Mouse (Mus musculus) myocyte (in vitro differentiated cells): ENCODE measurements around the gene Endou. TPM values are rescaled to one million over a fixed set of nuclear protein-coding genes. Genes with fewer than 3 reads are reported as not detected.
"Not testable (repeated sequence)": the region's sequence is repeated elsewhere in the genome, so short reads cannot be mapped to it uniquely, and the experiment has no call there.

Experiments
- H3K27me3 ChIP-seq: one replicate; pipeline ENCODE4 v1.6.1; 2011; ENCODE audit not compliant: control insufficient read depth, insufficient read depth, insufficient read length
- H3K36me3 ChIP-seq: one replicate; pipeline ENCODE4 v1.6.1; 2011; ENCODE audit not compliant: control insufficient read depth, insufficient read depth
- H3K4me2 ChIP-seq: one replicate; pipeline ENCODE4 v1.6.1; 2011; ENCODE audit warnings: low read depth, control low read depth
- H3K4me3 ChIP-seq: one replicate; pipeline ENCODE4 v1.5.1; 2011; ENCODE audit warnings: mild to moderate bottlenecking, control low read depth, moderate library complexity
- H3K79me2 ChIP-seq: one replicate; pipeline ENCODE4 v1.6.1; 2011; ENCODE audit not compliant: control insufficient read depth, insufficient read depth
- H3ac ChIP-seq: one replicate; pipeline ENCODE4 v1.6.1; 2011; ENCODE audit not compliant: control insufficient read depth, insufficient read length
- CEBPB ChIP-seq: IDR thresholded peaks from 2 replicates; pipeline ENCODE4 v1.6.1; 2011; ENCODE audit warnings: mild to moderate bottlenecking, moderate library complexity; ENCODE audit not compliant: poor library complexity, insufficient read depth, severe bottlenecking
- E2F4 ChIP-seq: IDR thresholded peaks from one replicate; pipeline ENCODE4 v1.6.1; 2011; ENCODE audit warnings: mild to moderate bottlenecking, control low read depth, moderate library complexity; ENCODE audit not compliant: insufficient read depth
- MAX ChIP-seq: IDR thresholded peaks from one replicate; pipeline ENCODE4 v1.6.1; 2011; ENCODE audit warnings: low read depth, mild to moderate bottlenecking, control low read depth
- MYOD1 ChIP-seq, 3 experiments: IDR thresholded peaks; one replicate each; pipeline ENCODE4 v1.6.1; 2011; ENCODE audit warnings: control low read depth in 2 of 3, low read depth in 2 of 3, mild to moderate bottlenecking in 2 of 3, moderate library complexity in 1 of 3; ENCODE audit not compliant: insufficient read length in 2 of 3, control insufficient read depth in 1 of 3
- MYOG ChIP-seq, 3 experiments: IDR thresholded peaks; one replicate each; pipeline ENCODE4 v1.6.1; 2011; ENCODE audit warnings: control low read depth in 2 of 3, low read depth in 2 of 3, mild to moderate bottlenecking in 2 of 3; ENCODE audit not compliant: insufficient read length in 2 of 3, control insufficient read depth in 1 of 3, insufficient read depth in 1 of 3
- POLR2A ChIP-seq: IDR thresholded peaks from one replicate; pipeline ENCODE4 v1.6.1; 2011; ENCODE audit warnings: low read depth, mild to moderate bottlenecking, control low read depth, moderate library complexity; ENCODE audit not compliant: insufficient read length
- POLR2AphosphoS2 ChIP-seq: IDR thresholded peaks from one replicate; pipeline ENCODE4 v1.6.1; 2011; ENCODE audit warnings: low read depth, control low read depth; ENCODE audit not compliant: insufficient read length
- REST ChIP-seq: IDR thresholded peaks from one replicate; pipeline ENCODE4 v1.6.1; 2011; ENCODE audit warnings: mild to moderate bottlenecking, control low read depth, moderate library complexity; ENCODE audit not compliant: insufficient read depth, insufficient read length
- SRF ChIP-seq: IDR thresholded peaks from one replicate; pipeline ENCODE4 v1.6.1; 2011; ENCODE audit warnings: low read depth; ENCODE audit not compliant: control insufficient read depth, insufficient read length
- TCF12 ChIP-seq: IDR thresholded peaks from one replicate; pipeline ENCODE4 v1.6.1; 2011; ENCODE audit warnings: mild to moderate bottlenecking, control low read depth; ENCODE audit not compliant: poor library complexity, insufficient read depth, severe bottlenecking
- TCF3 ChIP-seq: IDR thresholded peaks from one replicate; pipeline ENCODE4 v1.6.1; 2011; ENCODE audit warnings: low read depth, control low read depth; ENCODE audit not compliant: insufficient read length
- USF1 ChIP-seq: IDR thresholded peaks from one replicate; pipeline ENCODE4 v1.6.1; 2011; ENCODE audit warnings: low read depth, mild to moderate bottlenecking, control low read depth, moderate library complexity
- polyA plus RNA-seq: library from polyadenylated mRNA; unstranded; fragments of >200 nt; fragmentation: generic; extraction: Trizol; gene quantifications from one replicate; pipeline ENCODE4 v1.2.1, GENCODE M21; 2012; ENCODE audit warnings: missing spikeins

Gene Endou
- polyA plus RNA-seq, 1 experiment = 0.01 TPM

DNA sequence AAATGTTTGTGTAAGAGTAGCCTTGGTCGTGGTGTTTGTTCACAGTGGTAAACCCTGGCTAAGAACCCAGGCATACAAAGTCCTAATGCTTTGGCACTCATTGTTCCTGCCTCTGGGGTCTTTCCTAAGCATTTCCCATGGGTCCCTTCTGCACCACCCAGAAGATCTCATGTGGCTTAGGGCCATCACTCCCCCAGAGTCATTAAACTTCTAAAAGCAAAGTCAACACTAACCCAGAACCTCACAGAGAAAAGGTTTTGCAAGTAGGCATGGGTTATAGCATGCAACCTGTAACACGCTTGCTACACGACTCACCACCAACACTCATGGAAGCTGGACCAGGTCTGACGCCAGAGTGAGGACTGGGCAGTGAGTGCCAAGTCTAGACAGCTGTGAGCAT, 56.7 kb downstream of the Endou start:
- H3K79me2 ChIP-seq = no peaks in the 10 kb centered on the region
- H3K4me2 ChIP-seq = no peak overlapping the region
- no peak overlapping the region for H3ac ChIP-seq
- H3K27me3 ChIP-seq = no peaks in the 10 kb centered on the region
- no peak for TF ChIP-seq TCF12
- no peak for TF ChIP-seq MYOD1 (IDR thresholded peaks at IDR 0.05; ENCODE audit: control insufficient read depth in 1 of 3, insufficient read length in 2 of 3, low read depth in 2 of 3)
- TF ChIP-seq SRF = no peak
- TF ChIP-seq REST = no peak
- no peak for TF ChIP-seq POLR2AphosphoS2
- no peak for TF ChIP-seq MYOG (IDR thresholded peaks at IDR 0.05; ENCODE audit: control insufficient read depth in 1 of 3, insufficient read depth in 1 of 3, insufficient read length in 2 of 3, low read depth in 2 of 3)
- no peak for TF ChIP-seq CEBPB
- no peak for TF ChIP-seq MAX
- no peak for TF ChIP-seq TCF3
- peaks cover 29% of the 10 kb centered on the region for H3K36me3 ChIP-seq
- H3K4me3 ChIP-seq = no peak overlapping the region

- Histone ChIP-seq H3K4me2 (no peak overlapping the region), H3K4me3 (no peak overlapping the region)
Observed at GRCm38 (mm10) chr15:97673256-97674000, 57.7 kb downstream of the Endou start.

DNA sequence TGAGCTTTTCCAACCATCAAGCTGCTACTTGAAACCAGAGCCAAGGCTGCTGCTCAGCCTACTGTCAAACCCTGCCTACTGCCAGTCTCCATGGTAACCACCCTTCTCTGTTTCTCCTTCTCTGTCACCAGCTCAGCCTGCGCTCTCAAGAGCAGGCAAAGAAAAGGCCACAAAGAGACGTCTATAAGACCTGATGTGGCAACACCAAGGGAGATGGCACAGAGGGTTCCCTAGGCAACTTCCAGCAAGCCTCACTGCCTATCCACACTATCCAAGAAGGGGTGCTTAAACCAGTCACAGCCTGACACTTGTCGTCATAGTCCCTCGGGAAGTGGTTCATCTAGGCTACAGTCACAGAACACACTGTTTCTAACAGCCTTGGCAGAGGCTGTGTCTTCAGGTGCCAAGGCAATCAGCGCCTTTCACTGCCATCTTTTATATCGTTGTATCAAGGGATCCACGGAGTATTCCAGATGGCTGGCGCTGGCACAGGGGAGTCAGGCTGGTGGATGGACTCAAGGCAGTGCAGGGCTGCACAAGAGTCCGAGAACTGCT, 58.9 kb downstream of the Endou start:
- H3ac ChIP-seq = no peak overlapping the region
- no peaks in the 10 kb centered on the region for H3K79me2 ChIP-seq
- H3K36me3 ChIP-seq = peaks cover 24% of the 10 kb centered on the region
- no peak overlapping the region for H3K4me2 ChIP-seq
- H3K27me3 ChIP-seq = no peaks in the 10 kb centered on the region
- no peak overlapping the region for H3K4me3 ChIP-seq
- no peak for TF ChIP-seq TCF3
- TF ChIP-seq REST = no peak

More at GRCm38 (mm10) chr15:97673256-97674000, 57.7 kb downstream of the Endou start:
- peaks cover 29% of the 10 kb centered on the region for H3K36me3 ChIP-seq
- no peaks in the 10 kb centered on the region for H3K27me3 ChIP-seq
- H3K79me2 ChIP-seq = no peaks in the 10 kb centered on the region
- no peak overlapping the region for H3ac ChIP-seq
- TF ChIP-seq USF1 (no peak), TCF12 (no peak), MYOG (IDR thresholded peaks at IDR 0.05; ENCODE audit: control insufficient read depth in 1 of 3, insufficient read depth in 1 of 3, insufficient read length in 2 of 3, low read depth in 2 of 3) (no peak), SRF (no peak), REST (no peak), CEBPB (no peak), POLR2AphosphoS2 (no peak), TCF3 (no peak)

- Histone ChIP-seq H3K36me3 (peaks cover 15% of the 10 kb centered on the region), H3K4me3 (no peak overlapping the region), H3K79me2 (no peaks in the 10 kb centered on the region), H3K4me2 (no peak overlapping the region), H3ac (no peak overlapping the region), H3K27me3 (no peaks in the 10 kb centered on the region)
- TF ChIP-seq MYOG (IDR thresholded peaks at IDR 0.05; ENCODE audit: control insufficient read depth in 1 of 3, insufficient read depth in 1 of 3, insufficient read length in 2 of 3, low read depth in 2 of 3) = no peak
- TF ChIP-seq USF1 = no peak
- TF ChIP-seq REST = no peak
- TF ChIP-seq CEBPB = no peak
- TF ChIP-seq MAX = no peak
- no peak for TF ChIP-seq E2F4
- TF ChIP-seq TCF3 = no peak
- TF ChIP-seq POLR2A = no peak
- no peak for TF ChIP-seq MYOD1 (IDR thresholded peaks at IDR 0.05; ENCODE audit: control insufficient read depth in 1 of 3, insufficient read length in 2 of 3, low read depth in 2 of 3)
- no peak for TF ChIP-seq POLR2AphosphoS2
- TF ChIP-seq SRF = no peak
- no peak for TF ChIP-seq TCF12
Observed at GRCm38 (mm10) chr15:97670554-97670953, 60.6 kb downstream of the Endou start.

- not testable (repeated sequence) for H3K4me2 ChIP-seq, H3K79me2 ChIP-seq, H3ac ChIP-seq, H3K36me3 ChIP-seq, H3K4me3 ChIP-seq, H3K27me3 ChIP-seq
Observed at GRCm38 (mm10) chr15:97668158-97668877, 62.8 kb downstream of the Endou start.
